Mouse (Mus musculus) neural tube, embryonic 11.5 days (tissue): ENCODE results near the gene Boll. TPM values are rescaled to one million over a fixed set of nuclear protein-coding genes. Genes with fewer than 3 reads are reported as not detected.

Source experiments
- ATAC-seq: fragments of 200-750 bp; cut with Nextera tagmentation; 2 replicates; pipeline ENCODE4 v1.8.0; 2017; ENCODE audit warnings: moderate number of reproducible peaks, mild to moderate bottlenecking, moderate TSS enrichment, moderate library complexity; ENCODE audit not compliant: insufficient read depth, low FRiP score, low TSS enrichment
- DNase-seq: peaks from one replicate; pipeline ENCODE4 v3.0.0-alpha.2; 2015; ENCODE audit warnings: low spot score
- H3K27ac ChIP-seq: fragments of 300-500 bp; sonication (generic); 2 replicates; pipeline ENCODE4 v1.5.1; 2014; ENCODE audit warnings: low read depth, mild to moderate bottlenecking, low read length
- H3K27me3 ChIP-seq: fragments of 300-500 bp; sonication (generic); 2 replicates; pipeline ENCODE4 v1.6.1; 2014; ENCODE audit warnings: mild to moderate bottlenecking, low read length, mixed read lengths; ENCODE audit not compliant: control insufficient read depth, insufficient read depth
- H3K36me3 ChIP-seq: fragments of 300-500 bp; sonication (generic); 2 replicates; pipeline ENCODE4 v1.6.1; 2014; ENCODE audit warnings: mild to moderate bottlenecking, low read length, moderate library complexity, mixed read lengths; ENCODE audit not compliant: control insufficient read depth, insufficient read depth
- H3K4me1 ChIP-seq: fragments of 300-500 bp; sonication (generic); 2 replicates; pipeline ENCODE4 v1.6.1; 2014; ENCODE audit warnings: low read length, mixed read lengths; ENCODE audit not compliant: control insufficient read depth, insufficient read depth
- H3K4me2 ChIP-seq: fragments of 300-500 bp; sonication (generic); 2 replicates; pipeline ENCODE4 v1.6.1; 2014; ENCODE audit warnings: low read depth, mild to moderate bottlenecking, moderate library complexity
- H3K4me3 ChIP-seq: fragments of 300-500 bp; sonication (generic); 2 replicates; pipeline ENCODE4 v1.5.1; 2014; ENCODE audit warnings: low read depth, low read length
- H3K9ac ChIP-seq: fragments of 300-500 bp; sonication (generic); 2 replicates; pipeline ENCODE4 v1.6.1; 2014; ENCODE audit warnings: mild to moderate bottlenecking, low read length
- H3K9me3 ChIP-seq: fragments of 300-500 bp; sonication (generic); 2 replicates; pipeline ENCODE4 v1.6.1; 2016; ENCODE audit warnings: low read length; ENCODE audit not compliant: control insufficient read depth
- WGBS: fragments of 180-500 bp; shearing (Covaris S2); extraction: QIAGEN DNeasy Blood & Tissue Kit; methylation state at CpG from one replicate; pipeline ENCODE4 v1.1.7; 2014; 5-methylcytosine and 5-hydroxymethylcytosine counted together
- polyA plus RNA-seq: library from polyadenylated mRNA; unstranded; fragments of >200 nt; fragmentation: Nextera tagmentation; extraction: Ambion mirVana; gene quantifications from 2 replicates; pipeline ENCODE4 v1.2.1, GENCODE M21; 2014

Gene Boll
- polyA plus RNA-seq, 1 experiment from 2014 or later = 0.49 TPM

DNA sequence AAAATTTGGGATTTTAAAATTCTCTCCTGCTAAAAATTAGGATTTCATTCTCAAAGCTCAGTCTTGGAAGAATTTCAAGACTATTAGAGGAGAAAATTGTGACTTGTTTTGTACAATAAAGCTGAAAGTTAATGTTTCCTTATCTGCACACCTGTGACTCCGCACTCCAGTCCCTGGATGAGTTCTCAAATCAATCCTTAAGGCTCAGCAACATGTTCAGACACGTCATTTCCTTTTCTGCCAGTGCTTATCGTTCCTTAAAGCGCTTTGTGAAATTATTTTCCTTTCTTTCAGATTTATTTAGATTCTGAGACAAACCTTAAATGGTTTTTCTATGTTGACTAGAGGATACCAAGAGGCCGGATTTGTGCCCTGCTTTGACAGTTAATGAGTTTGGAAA, 126.8 kb downstream of the Boll start:
- Histone ChIP-seq H3K36me3 (no peaks in the 10 kb centered on the region), H3K9ac (no peak overlapping the region; the same call in 1 of the 2 replicates), H3K4me3 (peak overlapping the region; percentile 81), H3K27ac (no peak overlapping the region), H3K9me3 (no peaks in the 10 kb centered on the region), H3K4me1 (peaks cover 10% of the 10 kb centered on the region; the same call in 1 of the 2 replicates), H3K27me3 (no peaks in the 10 kb centered on the region), H3K4me2 (peak overlapping the region; percentile 96)
- 47% methylated on average over 5 of the region's 5 CpGs for WGBS
- ATAC-seq = peak; percentile 8; the same call in 1 of the 2 replicates
- DNase-seq = no peak

DNA sequence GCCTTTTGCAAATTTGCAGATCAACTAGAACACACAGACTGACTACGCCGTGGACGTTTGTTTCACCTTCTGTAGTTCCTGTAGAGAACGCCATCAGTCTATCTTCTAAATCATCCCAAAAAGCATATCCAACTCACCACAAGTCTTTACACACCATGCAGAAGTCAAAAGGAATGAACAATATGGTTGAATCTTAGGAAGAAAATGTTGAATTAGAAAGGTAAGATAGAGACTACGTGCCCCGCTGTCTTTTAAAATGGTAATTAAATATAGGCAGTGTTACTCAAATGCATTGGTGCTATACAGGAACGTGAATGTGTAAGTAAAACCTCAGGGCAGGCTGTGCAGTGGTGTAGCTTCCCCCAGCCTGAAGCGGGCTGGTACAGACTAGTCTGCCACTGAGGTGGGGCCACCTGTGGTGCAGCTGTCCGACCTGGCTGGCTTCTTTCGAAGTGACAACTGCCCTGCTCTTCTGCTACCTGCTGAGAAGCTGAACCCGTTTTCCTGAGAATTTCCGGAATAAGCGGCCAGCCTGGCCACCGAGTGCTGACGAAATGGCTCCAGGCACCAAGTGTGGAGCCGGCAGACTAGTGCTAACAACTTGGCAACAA, 128.3 kb downstream of the Boll start:
- Histone ChIP-seq H3K4me2 (no peak overlapping the region), H3K4me3 (no peak overlapping the region), H3K4me1 (peaks cover 10% of the 10 kb centered on the region; the same call in 1 of the 2 replicates), H3K27me3 (no peaks in the 10 kb centered on the region), H3K36me3 (no peaks in the 10 kb centered on the region), H3K9me3 (no peaks in the 10 kb centered on the region), H3K9ac (no peak overlapping the region), H3K27ac (no peak overlapping the region)
- no peak for DNase-seq
- no peak for ATAC-seq
- 55% methylated on average over 16 of the region's 16 CpGs for WGBS

DNA sequence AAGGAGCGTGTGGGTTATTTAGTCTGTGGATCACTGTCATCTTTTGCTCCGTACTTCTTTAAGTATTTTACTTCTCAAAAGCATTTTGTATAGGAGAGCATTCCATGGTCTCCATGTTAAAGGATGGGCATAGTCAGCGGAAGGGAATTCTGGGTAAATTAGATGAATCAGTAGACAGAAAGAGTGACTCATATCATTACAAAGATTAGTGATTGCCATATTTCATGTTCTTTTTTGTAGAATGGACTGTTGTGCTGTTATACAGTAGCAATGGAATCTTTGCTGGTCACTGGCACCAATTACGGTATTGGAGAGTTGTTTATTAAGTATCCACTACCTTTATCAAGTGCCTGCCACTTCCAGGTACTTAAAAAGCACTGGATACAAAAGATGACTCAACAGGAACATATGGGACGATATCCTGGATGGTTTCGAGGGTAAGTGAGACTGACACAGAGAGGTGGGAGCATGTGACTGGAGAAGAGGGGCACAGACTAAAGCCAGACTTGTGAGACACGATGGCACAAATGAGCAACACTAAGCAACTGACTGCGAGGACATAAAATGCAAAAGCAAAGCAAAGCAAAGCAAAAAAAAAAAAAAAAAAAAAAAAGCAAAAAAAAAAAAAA, 134.9 kb downstream of the Boll start:
- Histone ChIP-seq H3K4me1 (peaks cover 7% of the 10 kb centered on the region; the same call in 1 of the 2 replicates), H3K27me3 (no peaks in the 10 kb centered on the region), H3K27ac (no peak overlapping the region), H3K4me3 (no peak overlapping the region), H3K36me3 (no peaks in the 10 kb centered on the region), H3K4me2 (no peak overlapping the region), H3K9me3 (no peaks in the 10 kb centered on the region), H3K9ac (no peak overlapping the region)
- no peak for ATAC-seq
- 85% methylated on average over 8 of the region's 8 CpGs for WGBS
- DNase-seq = no peak

DNA sequence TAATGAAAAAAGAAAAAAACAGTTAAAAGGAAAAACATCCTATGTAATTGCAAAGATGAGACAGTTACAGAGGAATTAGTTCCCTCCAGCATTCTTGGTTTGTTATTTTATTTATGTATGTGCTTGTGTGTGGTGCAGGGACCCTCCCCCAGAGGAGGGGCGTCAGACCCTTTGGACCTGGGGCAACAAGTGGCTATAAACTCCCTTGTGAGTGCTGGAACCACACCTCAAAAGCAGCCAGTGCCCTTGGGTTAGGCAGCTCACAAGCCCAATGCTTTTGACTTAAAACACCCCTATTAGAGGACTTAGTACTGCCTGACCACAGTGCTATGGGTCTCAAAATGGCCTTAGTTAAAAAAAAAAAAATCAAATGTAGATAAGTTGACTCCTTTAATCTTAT, 135.9 kb downstream of the Boll start:
- Histone ChIP-seq H3K9ac (no peak overlapping the region), H3K4me2 (no peak overlapping the region), H3K27me3 (no peaks in the 10 kb centered on the region), H3K9me3 (no peaks in the 10 kb centered on the region), H3K4me1 (peaks cover 7% of the 10 kb centered on the region; the same call in 1 of the 2 replicates), H3K27ac (no peak overlapping the region), H3K4me3 (no peak overlapping the region), H3K36me3 (no peaks in the 10 kb centered on the region)
- no peak for DNase-seq
- WGBS = 24% methylated on average over 1 of the region's 1 CpGs
- no peak for ATAC-seq

DNA sequence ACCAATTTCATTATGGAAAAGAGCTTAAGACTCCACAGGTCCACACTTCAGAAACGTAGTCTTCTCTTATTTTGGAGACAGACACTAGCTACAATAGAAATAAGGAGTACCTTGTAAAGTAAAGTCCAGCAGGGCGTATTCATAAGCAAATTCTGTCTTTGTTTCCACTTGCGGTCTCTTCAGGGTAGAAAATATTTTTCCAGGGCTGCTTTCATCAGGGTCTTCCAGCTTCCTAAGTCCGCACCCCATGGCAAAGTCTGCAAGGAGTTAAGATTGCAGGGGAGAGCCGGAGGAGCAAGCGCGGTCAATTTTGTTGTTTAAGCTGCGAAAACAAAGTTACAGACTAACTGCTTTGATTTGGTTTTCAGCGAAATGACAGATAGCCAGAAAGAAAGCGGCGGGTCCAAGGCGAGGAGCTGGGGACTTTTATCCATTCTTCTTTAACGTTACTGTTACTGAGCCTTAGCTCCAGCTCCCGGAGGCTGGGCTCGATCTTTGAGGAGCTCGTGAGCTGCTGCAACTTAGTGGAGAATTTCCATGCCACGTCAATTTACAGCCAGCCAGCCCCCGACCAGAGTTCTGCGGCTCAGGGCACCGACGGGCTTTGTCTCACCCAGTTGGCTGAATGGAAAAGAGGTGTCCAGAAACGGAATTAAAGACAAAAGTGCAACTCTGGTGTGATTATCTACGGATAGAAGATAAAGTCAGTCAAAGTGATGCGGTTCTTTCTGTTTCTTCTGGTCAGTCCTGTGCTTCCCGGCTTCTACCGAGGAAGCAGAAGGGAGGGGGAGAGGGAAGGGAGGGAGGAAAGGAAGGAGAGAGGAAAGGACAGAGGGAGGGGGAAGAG, 137.0 kb downstream of the Boll start, which contains the start of gene Rftn2:
TSS of gene Rftn2 (minus strand) at position 772 of the 847 bp plus-strand sequence.
- ATAC-seq (0 out of 2 replicates have a peak, but pooled peaks have one; percentile 37), DNase-seq (peak; percentile 62)
- under 1% methylated on average over 26 of the region's 26 CpGs for WGBS
- Histone ChIP-seq H3K36me3 (no peaks in the 10 kb centered on the region), H3K4me2 (peak within 1 kb of the TSS; percentile 60), H3K27me3 (no peaks in the 10 kb centered on the region), H3K9ac (peak within 1 kb of the TSS; percentile 67), H3K4me1 (peaks cover 7% of the 10 kb centered on the region; the same call in 1 of the 2 replicates), H3K9me3 (no peaks in the 10 kb centered on the region), H3K27ac (no peak within 1 kb of the TSS), H3K4me3 (peak within 1 kb of the TSS; percentile 43)

DNA sequence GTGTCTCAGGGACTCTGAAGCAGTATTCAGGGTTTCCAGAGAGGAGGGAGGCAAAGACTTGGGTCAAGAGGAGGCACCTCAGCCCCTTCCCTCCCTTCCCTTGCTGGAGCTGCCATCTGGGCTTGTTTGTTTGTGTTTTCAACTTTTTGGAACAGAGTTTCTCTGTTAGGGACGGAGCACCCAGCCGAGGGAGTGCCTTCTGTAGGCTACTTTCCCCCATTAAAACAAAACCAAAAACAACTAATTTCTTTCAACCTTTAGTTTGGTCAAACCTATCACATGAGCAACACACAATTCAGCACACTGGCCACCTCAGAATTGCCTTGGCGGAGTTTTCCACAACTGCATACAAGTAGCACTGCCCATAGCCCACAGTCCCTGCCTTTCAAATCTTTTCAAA, 137.9 kb downstream of the Boll start:
- H3K4me1 ChIP-seq = peaks cover 7% of the 10 kb centered on the region; the same call in 1 of the 2 replicates
- H3K4me3 ChIP-seq = peak overlapping the region; percentile 43
- no peak for DNase-seq
- H3K9me3 ChIP-seq = no peaks in the 10 kb centered on the region
- no peaks in the 10 kb centered on the region for H3K27me3 ChIP-seq
- 19% methylated on average over 3 of the region's 3 CpGs for WGBS
- ATAC-seq = no peak
- H3K27ac ChIP-seq = no peak overlapping the region
- H3K9ac ChIP-seq = peak overlapping the region; percentile 37
- no peaks in the 10 kb centered on the region for H3K36me3 ChIP-seq
- H3K4me2 ChIP-seq = peak overlapping the region; percentile 60

DNA sequence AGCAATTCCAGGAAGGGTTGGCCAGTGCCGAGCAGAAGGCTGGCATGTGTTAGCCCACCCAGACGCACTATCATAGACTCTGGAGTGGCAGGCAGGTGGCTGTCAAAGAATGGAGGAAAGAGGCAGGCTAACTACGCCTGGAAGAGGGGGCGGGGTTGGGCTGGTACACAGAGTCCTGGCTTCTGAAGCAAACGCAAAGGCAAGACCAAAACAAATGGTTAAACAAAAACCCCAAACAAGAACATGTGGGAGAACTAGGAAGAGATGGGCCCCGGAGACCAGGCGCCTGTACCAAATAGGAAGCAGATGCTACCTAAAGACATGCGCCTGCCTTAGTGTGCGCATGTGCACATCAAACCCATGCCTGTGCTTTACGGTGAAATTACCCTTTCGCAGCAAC, 139.2 kb downstream of the Boll start:
- no peaks in the 10 kb centered on the region for H3K9me3 ChIP-seq
- no peak overlapping the region for H3K9ac ChIP-seq
- ATAC-seq (no peak), DNase-seq (no peak)
- no peak overlapping the region for H3K4me3 ChIP-seq
- H3K36me3 ChIP-seq = no peaks in the 10 kb centered on the region
- 54% methylated on average over 11 of the region's 11 CpGs for WGBS
- no peak overlapping the region for H3K27ac ChIP-seq
- peak overlapping the region; percentile 60 for H3K4me2 ChIP-seq
- peaks cover 7% of the 10 kb centered on the region; the same call in 1 of the 2 replicates for H3K4me1 ChIP-seq
- no peaks in the 10 kb centered on the region for H3K27me3 ChIP-seq

DNA sequence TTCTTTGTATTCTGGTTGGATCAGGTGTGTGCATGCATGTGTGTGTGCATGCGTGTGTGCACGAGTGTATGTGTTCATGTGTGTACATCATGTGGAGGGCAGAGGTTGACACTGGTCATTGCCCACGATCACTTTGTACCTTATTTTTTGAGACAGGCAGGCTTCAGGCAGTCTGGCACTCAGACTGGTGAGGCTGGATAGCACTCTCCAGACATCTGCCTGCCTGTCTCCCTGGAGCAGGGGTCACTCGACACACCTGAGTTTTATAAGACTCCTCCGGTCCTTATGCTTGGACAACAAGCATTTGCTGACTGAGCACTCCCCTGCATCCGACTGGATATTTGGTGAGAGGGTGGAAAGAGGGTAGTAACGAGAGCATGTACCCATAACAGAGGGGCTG, 140.2 kb downstream of the Boll start:
- no peak for ATAC-seq
- Histone ChIP-seq H3K4me1 (peaks cover 7% of the 10 kb centered on the region; the same call in 1 of the 2 replicates), H3K9me3 (no peaks in the 10 kb centered on the region), H3K4me2 (no peak overlapping the region), H3K9ac (no peak overlapping the region), H3K27me3 (no peaks in the 10 kb centered on the region), H3K36me3 (no peaks in the 10 kb centered on the region), H3K4me3 (no peak overlapping the region), H3K27ac (no peak overlapping the region)
- no peak for DNase-seq
- WGBS = 93% methylated on average over 7 of the region's 7 CpGs
